Mouse (Mus musculus): ENCODE data around the gene Susd1.

- TF ChIP-seq CTCF (IDR thresholded peaks at IDR 0.05; ENCODE audit: insufficient read depth, low read depth, low read length) = no peak
- no peak for TF ChIP-seq POLR2A (IDR thresholded peaks at IDR 0.05; ENCODE audit: insufficient read depth, low read depth, low read length)
These were observed 15.6 kb upstream of the Susd1 start for GRCm38 (mm10) chr4:59454046-59454445.
